Mouse (Mus musculus): ENCODE results near the gene Mlxip. TPM values are rescaled to one million over a fixed set of nuclear protein-coding genes. Genes with fewer than 3 reads are reported as not detected.

Mlxip gene
- polyA plus RNA-seq, 1 experiment, result 87.1 TPM

- Histone ChIP-seq H3K4me3 (ENCODE audit: extremely low read depth, insufficient read depth, insufficient read length) (no peak overlapping the region), H3K36me3 (ENCODE audit: control insufficient read depth, insufficient read depth, low read length) (peaks cover 17% of the 10 kb centered on the region), H3K4me1 (ENCODE audit: control insufficient read depth, insufficient read depth, insufficient read length) (peaks cover 9% of the 10 kb centered on the region; the same call in 1 of the 2 replicates), H3K27ac (ENCODE audit: insufficient read depth, low read length) (no peak overlapping the region), H3K27me3 (ENCODE audit: control insufficient read depth, insufficient read depth, low read length) (no peaks in the 10 kb centered on the region)
- DNase-seq (ENCODE audit: low read depth in 1 of 2, low spot score in 2 of 2), result no peak
- TF ChIP-seq POLR2A (IDR thresholded peaks at IDR 0.05; ENCODE audit: low read depth, low read length), result no peak
- WGBS, result 88% methylated on average over 10 of the region's 10 CpGs
These were observed 19.3 kb upstream of the Mlxip start for GRCm38 (mm10) chr5:123375262-123375661.

- Histone ChIP-seq H3K4me1 (ENCODE audit: control insufficient read depth, insufficient read depth, insufficient read length) (peaks cover 11% of the 10 kb centered on the region; the same call in 1 of the 2 replicates), H3K36me3 (ENCODE audit: control insufficient read depth, insufficient read depth, low read length) (peaks cover 16% of the 10 kb centered on the region), H3K27ac (ENCODE audit: insufficient read depth, low read length) (no peak overlapping the region), H3K4me3 (ENCODE audit: extremely low read depth, insufficient read depth, insufficient read length) (no peak overlapping the region), H3K27me3 (ENCODE audit: control insufficient read depth, insufficient read depth, low read length) (no peaks in the 10 kb centered on the region)
- TF ChIP-seq CTCF (IDR thresholded peaks at IDR 0.05; ENCODE audit: extremely low read depth, insufficient read depth, insufficient read length, insufficient replicate concordance) (no peak), POLR2A (IDR thresholded peaks at IDR 0.05; ENCODE audit: low read depth, low read length) (no peak)
- WGBS, result 80% methylated on average over 6 of the region's 6 CpGs
- no peak for DNase-seq (ENCODE audit: low read depth in 1 of 2, low spot score in 2 of 2)
These were observed 18.7 kb upstream of the Mlxip start for GRCm38 (mm10) chr5:123375793-123376452.

GRCm38 (mm10) chr5:123376569-123376968, 18.0 kb upstream of the Mlxip start:
- Histone ChIP-seq H3K36me3 (ENCODE audit: control insufficient read depth, insufficient read depth, low read length) (peaks cover 10% of the 10 kb centered on the region), H3K4me3 (ENCODE audit: extremely low read depth, insufficient read depth, insufficient read length) (no peak overlapping the region), H3K27me3 (ENCODE audit: control insufficient read depth, insufficient read depth, low read length) (no peaks in the 10 kb centered on the region), H3K27ac (ENCODE audit: insufficient read depth, low read length) (no peak overlapping the region), H3K4me1 (ENCODE audit: control insufficient read depth, insufficient read depth, insufficient read length) (peaks cover 11% of the 10 kb centered on the region; the same call in 1 of the 2 replicates)
- WGBS, result 7% methylated on average over 10 of the region's 10 CpGs
- DNase-seq (ENCODE audit: low read depth in 1 of 2, low spot score in 2 of 2), result peak in 1 of 2 experiments; percentile 51
- TF ChIP-seq POLR2A (IDR thresholded peaks at IDR 0.05; ENCODE audit: low read depth, low read length), result no peak
- no peak for TF ChIP-seq CTCF (IDR thresholded peaks at IDR 0.05; ENCODE audit: extremely low read depth, insufficient read depth, insufficient read length, insufficient replicate concordance)

- TF ChIP-seq POLR2A (IDR thresholded peaks at IDR 0.05; ENCODE audit: low read depth, low read length) (no peak), CTCF (IDR thresholded peaks at IDR 0.05; ENCODE audit: extremely low read depth, insufficient read depth, insufficient read length, insufficient replicate concordance) (peak; percentile 85; the same call in 1 of the 2 replicates)
- Histone ChIP-seq H3K27ac (ENCODE audit: insufficient read depth, low read length) (peak overlapping the region; percentile 17), H3K36me3 (ENCODE audit: control insufficient read depth, insufficient read depth, low read length) (peaks cover 8% of the 10 kb centered on the region), H3K4me1 (ENCODE audit: control insufficient read depth, insufficient read depth, insufficient read length) (peaks cover 15% of the 10 kb centered on the region; the same call in 1 of the 2 replicates), H3K27me3 (ENCODE audit: control insufficient read depth, insufficient read depth, low read length) (no peaks in the 10 kb centered on the region), H3K4me3 (ENCODE audit: extremely low read depth, insufficient read depth, insufficient read length) (no peak overlapping the region)
- DNase-seq (ENCODE audit: low read depth in 1 of 2, low spot score in 2 of 2), result peak in 1 of 2 experiments; percentile 83
- 51% methylated on average over 15 of the region's 15 CpGs for WGBS
These were observed 17.3 kb upstream of the Mlxip start for GRCm38 (mm10) chr5:123377120-123377955.

GRCm38 (mm10) chr5:123378712-123379111, 15.9 kb upstream of the Mlxip start:
- Histone ChIP-seq H3K27me3 (ENCODE audit: control insufficient read depth, insufficient read depth, low read length) (no peaks in the 10 kb centered on the region), H3K4me3 (ENCODE audit: extremely low read depth, insufficient read depth, insufficient read length) (no peak overlapping the region), H3K36me3 (ENCODE audit: control insufficient read depth, insufficient read depth, low read length) (no peaks in the 10 kb centered on the region), H3K27ac (ENCODE audit: insufficient read depth, low read length) (peak overlapping the region; percentile 73; the same call in 1 of the 2 replicates), H3K4me1 (ENCODE audit: control insufficient read depth, insufficient read depth, insufficient read length) (peaks cover 20% of the 10 kb centered on the region; the same call in 1 of the 2 replicates)
- WGBS, result 69% methylated on average over 9 of the region's 9 CpGs
- DNase-seq (ENCODE audit: low read depth in 1 of 2, low spot score in 2 of 2), result no peak
- TF ChIP-seq CTCF (IDR thresholded peaks at IDR 0.05; ENCODE audit: extremely low read depth, insufficient read depth, insufficient read length, insufficient replicate concordance) (no peak), POLR2A (IDR thresholded peaks at IDR 0.05; ENCODE audit: low read depth, low read length) (no peak)

GRCm38 (mm10) chr5:123379504-123379931, 15.1 kb upstream of the Mlxip start:
- no peak for TF ChIP-seq CTCF (IDR thresholded peaks at IDR 0.05; ENCODE audit: extremely low read depth, insufficient read depth, insufficient read length, insufficient replicate concordance)
- TF ChIP-seq POLR2A (IDR thresholded peaks at IDR 0.05; ENCODE audit: low read depth, low read length), result no peak
- Histone ChIP-seq H3K4me1 (ENCODE audit: control insufficient read depth, insufficient read depth, insufficient read length) (peaks cover 20% of the 10 kb centered on the region; the same call in 1 of the 2 replicates), H3K36me3 (ENCODE audit: control insufficient read depth, insufficient read depth, low read length) (no peaks in the 10 kb centered on the region), H3K27me3 (ENCODE audit: control insufficient read depth, insufficient read depth, low read length) (no peaks in the 10 kb centered on the region), H3K27ac (ENCODE audit: insufficient read depth, low read length) (peak overlapping the region; percentile 73), H3K4me3 (ENCODE audit: extremely low read depth, insufficient read depth, insufficient read length) (no peak overlapping the region)
- WGBS, result 7% methylated on average over 5 of the region's 5 CpGs
- DNase-seq (ENCODE audit: low read depth in 1 of 2, low spot score in 2 of 2), result peak in 1 of 2 experiments; percentile 31

Measured in spleen, adult 2 months (tissue).